Mouse (Mus musculus) heart, embryonic 10.5 days (tissue): ENCODE results near the gene Lat. TPM values are rescaled to one million over a fixed set of nuclear protein-coding genes. Genes with fewer than 3 reads are reported as not detected.

Experiments used
- DNase-seq: peaks from one replicate; pipeline ENCODE4 v3.0.0-alpha.2; 2017; ENCODE audit warnings: low spot score
- H3K27ac ChIP-seq: fragments of 300-500 bp; sonication (generic); 2 replicates; pipeline ENCODE4 v1.5.1; 2016; ENCODE audit warnings: mild to moderate bottlenecking
- H3K27me3 ChIP-seq: fragments of 300-500 bp; sonication (generic); 2 replicates; pipeline ENCODE4 v1.6.1; 2016; ENCODE audit warnings: mild to moderate bottlenecking; ENCODE audit not compliant: poor library complexity, insufficient read depth, severe bottlenecking
- H3K36me3 ChIP-seq: fragments of 300-500 bp; sonication (generic); 2 replicates; pipeline ENCODE4 v1.6.1; 2016; ENCODE audit warnings: mild to moderate bottlenecking, moderate library complexity
- H3K4me1 ChIP-seq: fragments of 300-500 bp; sonication (generic); 2 replicates; pipeline ENCODE4 v1.6.1; 2016; ENCODE audit warnings: mild to moderate bottlenecking
- H3K4me3 ChIP-seq: fragments of 300-500 bp; sonication (generic); 2 replicates; pipeline ENCODE4 v1.5.1; 2016; ENCODE audit warnings: mild to moderate bottlenecking, moderate library complexity
- H3K9me3 ChIP-seq: fragments of 300-500 bp; sonication (generic); 2 replicates; pipeline ENCODE4 v1.6.1; 2016; ENCODE audit warnings: mild to moderate bottlenecking, moderate library complexity
- WGBS: fragments of 180-500 bp; shearing (Covaris S2); methylation state at CpG from one replicate; pipeline ENCODE4 v1.1.7; 2016; 5-methylcytosine and 5-hydroxymethylcytosine counted together
- microRNA-seq: library from miRNA; unstranded; fragments of <30 nt; microRNA quantifications from one replicate; pipeline ENCODE4, GENCODE M21; 2017
- polyA plus RNA-seq: library from polyadenylated mRNA; unstranded; fragments of >200 nt; fragmentation: Nextera tagmentation; extraction: Ambion mirVana; gene quantifications from 2 replicates; pipeline ENCODE4 v1.2.1, GENCODE M21; 2016

The Lat gene
- polyA plus RNA-seq, 1 experiment from 2014 or later, result 6.3 TPM

GRCm38 (mm10) chr7:126314273-126314672, 55.1 kb downstream of the Lat start:
- Histone ChIP-seq H3K9me3 (no peaks in the 10 kb centered on the region), H3K4me1 (no peaks in the 10 kb centered on the region), H3K27me3 (no peaks in the 10 kb centered on the region), H3K27ac (no peak overlapping the region), H3K4me3 (no peak overlapping the region), H3K36me3 (no peaks in the 10 kb centered on the region)
- WGBS, result 72% methylated on average over 8 of the region's 8 CpGs
- no peak for DNase-seq

Small RNAs within 50 kb of the gene (microRNA-seq; reads per million reads assigned to microRNA genes)
- gene Mir7058, result not detected

Other genes starting within 250 kb of the Lat start
- 42.9 and 57.5 TPM in 2 replicates for gene Xpo6, start 169.1 kb downstream of the Lat start, polyA plus RNA-seq
- 16.3 and 33.5 TPM in 2 replicates for gene Sbk1, start 97.0 kb downstream of the Lat start, polyA plus RNA-seq
- gene Spns1, start 7.9 kb upstream of the Lat start, polyA plus RNA-seq, result 58.2 and 58.9 TPM in 2 replicates
- gene Nfatc2ip, start 27.2 kb upstream of the Lat start, polyA plus RNA-seq, result 1.5 and 1.6 TPM in 2 replicates
- gene Cd19, start 45.3 kb upstream of the Lat start, polyA plus RNA-seq, result not detected in 2 replicates
- gene Rabep2, start 59.2 kb upstream of the Lat start, polyA plus RNA-seq, result 25.5 and 25.8 TPM in 2 replicates
- 6.8 and 9.5 TPM in 2 replicates for gene Atp2a1, start 93.5 kb upstream of the Lat start, polyA plus RNA-seq
- 46.3 and 47.1 TPM in 2 replicates for gene Sh2b1, start 105.9 kb upstream of the Lat start, polyA plus RNA-seq
- gene Tufm, start 117.8 kb upstream of the Lat start, polyA plus RNA-seq, result 199 and 204 TPM in 2 replicates
- 43.6 and 52.3 TPM in 2 replicates for gene Atxn2l, start 133.9 kb upstream of the Lat start, polyA plus RNA-seq
- 155 and 179 TPM in 2 replicates for gene Eif3c, start 196.8 kb upstream of the Lat start, polyA plus RNA-seq
- 0.18 and 0.23 TPM in 2 replicates for gene Apobr, start 215.4 kb upstream of the Lat start, polyA plus RNA-seq
- gene Cln3, start 216.2 kb upstream of the Lat start, polyA plus RNA-seq, result 19.8 and 23.3 TPM in 2 replicates
- not detected in 2 replicates for gene Il27, start 225.4 kb upstream of the Lat start, polyA plus RNA-seq